Mouse (Mus musculus): ENCODE results near the gene Klhl32.
"Not testable (repeated sequence)": the region's sequence is repeated elsewhere in the genome, so short reads cannot be mapped to it uniquely, and the experiment has no call there.

Klhl32 gene

DNA sequence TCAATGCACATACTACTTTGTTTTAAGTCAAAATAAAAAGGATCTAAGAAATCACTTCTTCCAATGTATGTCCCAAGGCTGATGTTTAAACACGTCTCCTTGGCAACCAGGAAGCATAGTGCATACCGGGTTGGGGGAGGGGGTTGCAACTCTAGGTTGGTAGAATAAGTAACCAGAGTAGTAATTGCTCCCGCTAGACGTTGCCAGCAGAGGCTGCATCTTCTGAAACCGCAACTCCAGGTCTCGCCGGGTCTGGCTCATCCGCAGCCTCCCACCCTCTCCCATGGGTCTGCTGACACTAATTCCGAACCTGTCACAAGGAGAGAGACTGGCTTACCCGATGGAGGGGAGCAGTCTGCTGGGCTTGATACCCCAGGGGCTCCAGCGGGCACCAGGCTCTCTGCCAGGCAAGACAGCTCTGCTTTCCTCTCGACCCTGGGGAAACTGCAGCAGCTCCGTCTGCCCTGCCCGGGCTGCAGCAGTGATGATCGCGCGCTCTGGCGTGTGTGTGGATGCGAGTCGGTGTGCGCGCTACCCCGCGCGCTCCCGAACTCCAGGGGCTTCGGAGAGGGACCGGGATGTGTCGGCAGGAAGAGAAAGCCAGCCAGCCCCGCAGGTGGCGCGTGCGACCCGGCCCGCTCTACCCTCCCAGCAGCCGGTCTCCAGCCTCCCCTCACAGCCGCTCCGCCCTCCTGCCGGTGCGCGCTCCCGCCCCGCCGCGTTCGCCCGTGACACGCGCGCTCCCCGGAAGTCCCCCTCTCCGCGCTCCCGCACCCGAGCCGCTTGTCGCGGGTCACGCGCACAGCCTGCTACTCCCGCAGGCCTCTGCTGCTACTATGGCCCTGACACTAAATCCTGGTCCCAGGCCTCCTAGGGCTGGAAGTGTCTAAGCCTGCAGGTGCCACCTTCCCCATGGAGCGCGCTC lies at the start of gene Klhl32:
TSS of gene Klhl32 (minus strand) at position 724 of the 925 bp plus-strand sequence.
- DNase-seq (ENCODE audit: extremely low read depth, low read depth, low spot score) = no peak

DNA sequence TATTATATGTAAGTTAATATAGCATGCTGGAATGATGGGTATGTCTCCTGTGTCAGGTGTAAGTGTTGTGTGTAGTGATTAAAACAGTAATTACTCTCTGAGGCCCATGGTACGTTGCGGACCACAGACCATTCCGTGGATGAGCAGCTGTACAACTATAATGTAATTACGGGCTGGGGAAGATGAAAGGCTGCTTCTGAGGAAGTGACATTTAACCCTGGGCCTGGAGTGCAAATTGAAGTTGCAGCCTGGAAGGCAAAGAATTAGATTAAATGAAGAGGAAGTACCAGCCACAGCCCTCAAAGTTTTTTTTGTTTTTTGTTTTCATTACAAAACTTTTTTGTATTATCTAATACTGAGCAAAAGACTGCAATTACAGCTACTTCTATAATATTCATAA lies 48.2 kb upstream of the Klhl32 start:
- no peak for DNase-seq (ENCODE audit: extremely low read depth, low read depth, low spot score)

DNA sequence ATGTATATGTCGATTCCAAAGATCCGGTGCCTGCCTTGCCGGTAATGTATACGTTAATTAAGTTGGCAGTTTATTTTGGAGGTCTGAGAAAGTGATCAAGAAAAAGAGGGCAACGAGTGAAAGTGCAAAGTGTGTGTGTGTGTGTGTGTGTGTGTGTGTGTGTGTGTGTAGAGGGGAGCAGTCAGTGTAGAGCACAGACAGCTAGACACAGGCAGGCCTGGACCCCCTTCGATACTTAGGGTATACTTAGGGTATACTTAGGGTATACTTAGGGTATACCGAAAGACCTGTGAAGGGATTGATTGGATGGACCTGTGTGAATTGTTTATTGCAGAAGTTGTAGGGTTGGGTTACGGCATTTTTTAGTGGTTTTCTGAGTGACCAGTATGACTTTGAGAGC lies 47.7 kb upstream of the Klhl32 start:
- no peak for DNase-seq (ENCODE audit: extremely low read depth, low read depth, low spot score)

DNA sequence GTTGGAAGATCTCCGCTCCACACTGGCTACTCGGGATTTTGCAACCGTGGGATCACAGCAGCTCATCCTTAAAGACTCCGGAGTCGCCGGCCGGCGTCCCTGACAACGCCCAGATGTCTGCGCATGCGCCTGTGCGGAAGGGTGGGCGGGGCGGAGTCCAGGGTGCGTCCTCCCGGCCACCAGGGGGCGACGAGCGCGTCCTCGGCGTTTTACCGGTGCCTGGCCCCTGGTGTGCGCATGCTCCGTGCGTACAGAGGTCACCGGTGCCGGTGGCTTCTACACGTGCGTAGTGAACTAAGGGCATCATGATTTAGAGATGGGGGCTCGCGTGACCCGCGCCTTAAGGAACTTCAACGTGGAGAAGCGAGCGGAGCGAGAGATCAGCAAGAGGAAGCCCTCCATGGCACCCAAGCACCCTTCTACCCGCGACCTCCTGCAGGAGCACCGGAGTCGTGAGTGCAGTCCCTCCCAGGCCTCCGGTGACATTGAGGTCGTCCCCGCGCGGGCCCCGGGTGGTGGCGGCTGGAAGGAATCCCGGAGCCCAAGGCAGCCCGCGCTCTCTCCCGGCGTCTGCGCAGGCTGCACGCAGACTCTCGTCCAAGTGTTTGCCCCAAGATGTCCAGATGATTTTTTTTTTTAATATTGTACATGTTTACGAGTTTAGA lies 47.1 kb upstream of the Klhl32 start, which contains the start of gene Ndufaf4:
TSS of gene Ndufaf4 (plus strand) at position 233 of the 665 bp plus-strand sequence.
- DNase-seq (ENCODE audit: extremely low read depth, low read depth, low spot score) = peak; percentile 28

DNA sequence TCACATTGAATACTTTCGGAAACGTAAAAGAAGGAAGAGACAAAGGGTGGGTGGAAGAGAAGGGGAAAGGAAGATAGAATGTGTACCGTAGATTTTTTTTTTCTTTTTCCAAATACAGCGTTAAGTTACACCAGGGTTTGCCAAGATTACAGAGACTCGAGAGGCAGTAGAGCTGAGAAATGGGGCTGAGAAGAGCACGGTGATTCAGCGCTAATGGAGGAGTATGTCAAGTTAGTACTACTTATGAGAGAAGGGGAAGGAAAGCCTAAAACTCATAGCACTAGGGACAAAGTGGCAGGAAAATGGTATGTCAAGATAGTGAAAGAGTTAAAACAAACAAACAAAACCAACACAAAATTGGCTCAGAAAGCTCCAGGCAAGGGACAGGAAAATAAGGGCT lies 46.4 kb upstream of the Klhl32 start:
- no peak for DNase-seq (ENCODE audit: extremely low read depth, low read depth, low spot score)

DNA sequence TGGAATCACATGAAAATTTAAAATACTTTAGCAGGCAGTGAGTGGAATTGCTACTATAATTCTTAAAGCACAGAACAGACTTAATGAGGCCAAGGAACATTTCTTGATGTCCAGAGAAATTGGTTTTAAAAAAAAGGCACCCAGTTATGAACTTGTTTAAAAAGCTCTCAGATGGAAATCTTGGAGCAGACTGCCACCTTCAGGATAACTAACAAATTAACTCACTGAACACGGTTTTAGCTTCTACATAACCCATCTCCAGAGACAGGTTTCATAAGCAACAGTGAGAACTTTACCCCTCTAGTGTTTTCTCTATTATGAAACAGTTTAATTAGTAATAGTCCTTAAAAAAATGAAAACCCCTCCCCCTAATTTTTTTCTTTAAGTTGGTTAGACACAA lies 45.9 kb upstream of the Klhl32 start:
- peak; percentile 7 for DNase-seq (ENCODE audit: extremely low read depth, low read depth, low spot score)

DNA sequence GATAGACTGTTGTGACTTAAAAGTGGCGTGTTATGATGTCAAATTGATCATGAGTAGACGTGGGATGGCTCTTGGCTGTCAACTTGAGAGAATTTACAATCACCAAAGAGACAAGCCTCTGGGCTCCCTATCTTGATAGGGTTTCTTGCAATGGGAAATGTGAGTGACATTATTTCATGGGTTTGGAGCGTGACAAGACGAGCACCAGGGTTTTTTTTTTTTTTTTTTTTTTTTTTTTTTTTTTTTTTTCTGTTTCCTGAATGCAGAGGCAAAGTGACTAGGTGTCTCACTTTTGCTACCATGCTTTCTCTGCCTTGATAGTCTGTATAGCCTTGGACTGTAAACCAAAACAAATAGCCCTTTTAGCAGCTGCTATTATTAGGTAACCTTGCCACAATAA lies 43.7 kb upstream of the Klhl32 start:
- DNase-seq (ENCODE audit: extremely low read depth, low read depth, low spot score) = no peak

DNA sequence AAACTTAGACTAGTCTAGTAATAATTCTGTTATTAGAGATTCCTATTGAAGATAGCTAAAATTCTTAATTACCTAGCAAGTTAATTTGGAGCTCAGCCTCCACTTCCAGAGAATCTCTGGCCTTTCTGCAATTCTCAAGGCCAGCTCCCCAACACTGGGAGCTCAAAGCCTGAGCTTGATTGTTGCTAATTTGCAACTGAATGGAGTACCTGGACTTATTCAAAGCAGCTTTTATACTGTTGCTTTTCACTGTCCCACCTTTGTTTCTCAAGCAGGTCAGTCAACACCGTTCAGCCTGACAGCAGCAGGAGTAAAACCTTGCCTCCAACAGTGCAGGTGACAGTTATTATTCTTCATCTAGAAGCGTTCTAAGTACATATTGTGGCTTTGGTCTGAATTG lies 41.4 kb upstream of the Klhl32 start:
- not testable (repeated sequence) for DNase-seq (ENCODE audit: extremely low read depth, low read depth, low spot score)

DNA sequence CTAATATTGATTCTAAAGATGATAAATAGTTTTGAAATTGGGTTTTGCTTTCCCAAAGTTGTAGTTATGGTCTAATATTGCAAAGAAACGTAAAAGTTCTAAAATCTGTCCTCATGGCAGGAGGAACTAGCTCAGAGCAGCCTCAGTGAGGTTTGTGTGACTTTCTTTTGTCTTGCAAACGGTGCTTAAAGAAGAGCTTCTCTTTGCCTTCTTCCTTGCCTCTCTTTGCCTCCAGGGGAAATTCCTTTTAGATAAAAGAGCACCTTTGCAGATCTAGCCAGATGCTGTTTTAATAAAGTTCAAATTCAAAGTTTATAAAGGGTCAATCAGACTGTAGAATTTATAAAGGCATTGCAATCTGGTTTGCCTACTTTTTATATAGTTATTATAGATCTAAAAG lies 38.5 kb upstream of the Klhl32 start:
- not testable (repeated sequence) for DNase-seq (ENCODE audit: extremely low read depth, low read depth, low spot score)

DNA sequence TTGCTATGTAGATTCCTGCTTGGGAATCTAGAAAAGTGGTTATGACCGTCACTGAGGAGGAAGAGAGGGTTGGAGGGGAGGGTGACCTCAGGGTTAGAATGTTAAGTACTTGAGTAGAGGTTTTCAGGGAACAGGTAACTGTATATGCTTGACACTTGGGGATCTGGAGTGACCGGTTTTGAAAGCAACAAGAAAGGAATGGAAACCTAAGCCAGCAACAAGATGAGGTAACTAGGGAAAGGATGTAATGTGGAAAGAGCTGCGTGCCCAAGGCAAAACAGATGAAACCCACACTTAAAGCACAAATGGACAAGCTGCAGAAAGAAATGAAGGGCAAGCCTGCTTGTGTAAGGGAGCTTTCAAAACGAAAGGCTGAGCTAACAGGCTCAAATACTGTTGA lies 18.3 kb upstream of the Klhl32 start:
- peak; percentile 79 for DNase-seq (ENCODE audit: extremely low read depth, low read depth, low spot score)

DNA sequence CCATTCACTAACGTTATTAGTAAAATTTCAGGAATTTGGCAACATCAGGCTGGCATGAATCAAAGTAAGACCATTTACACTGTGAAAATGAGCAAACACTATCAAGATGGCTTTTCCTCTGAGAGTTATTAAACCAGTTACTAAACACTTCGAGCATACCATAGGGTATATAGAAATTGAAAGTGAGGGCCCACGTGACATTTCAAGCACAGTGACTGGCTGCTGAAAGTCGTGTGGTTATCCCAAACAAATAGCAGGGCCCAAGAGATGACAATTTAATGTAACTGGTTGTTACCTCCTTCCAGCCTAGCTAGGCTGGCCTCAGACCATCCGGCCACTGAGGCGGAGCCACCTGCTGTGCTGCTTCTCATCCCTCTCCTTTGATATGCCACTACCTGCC lies 14.8 kb upstream of the Klhl32 start:
- DNase-seq (ENCODE audit: extremely low read depth, low read depth, low spot score) = no peak

DNA sequence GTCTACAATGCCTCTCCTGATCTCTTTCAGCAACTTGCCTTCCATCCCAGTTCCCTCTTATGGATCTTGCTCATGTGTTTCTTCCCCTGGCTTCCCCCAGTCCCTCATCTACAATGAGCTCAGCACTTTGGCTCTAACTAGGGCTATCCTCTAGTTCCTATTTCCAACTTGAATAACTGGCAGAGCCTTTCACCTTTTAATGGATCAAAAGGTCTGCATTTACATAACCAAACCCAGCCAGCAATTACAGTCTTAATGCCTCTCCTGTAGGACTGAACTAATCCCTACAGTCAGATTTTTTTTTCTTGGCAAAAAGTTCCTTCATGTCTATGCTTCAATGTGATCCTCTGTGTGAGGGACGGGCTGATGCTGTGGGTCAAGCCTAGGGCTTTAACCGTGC lies 3.5 kb downstream of the Klhl32 start:
- no peak for DNase-seq (ENCODE audit: extremely low read depth, low read depth, low spot score)

DNA sequence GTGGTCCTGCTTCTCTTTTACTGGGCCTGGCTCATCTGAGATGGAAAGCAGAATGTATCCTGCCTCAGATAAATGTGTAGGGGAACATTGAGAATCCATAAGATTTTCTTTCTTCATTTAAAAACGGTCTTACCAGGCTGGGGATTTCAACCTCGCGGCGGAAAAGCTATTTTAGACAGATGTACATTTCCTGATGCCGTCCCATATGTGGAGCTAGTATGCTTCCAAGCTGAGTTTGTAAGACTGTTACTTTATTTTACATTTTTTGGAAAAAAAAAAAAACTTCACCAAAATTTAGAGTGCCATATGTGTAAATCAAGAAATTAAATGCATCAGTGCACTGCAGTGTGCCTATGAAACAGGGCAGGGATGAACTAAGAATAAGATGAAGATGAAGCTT lies 5.4 kb downstream of the Klhl32 start:
- no peak for DNase-seq (ENCODE audit: extremely low read depth, low read depth, low spot score)

DNA sequence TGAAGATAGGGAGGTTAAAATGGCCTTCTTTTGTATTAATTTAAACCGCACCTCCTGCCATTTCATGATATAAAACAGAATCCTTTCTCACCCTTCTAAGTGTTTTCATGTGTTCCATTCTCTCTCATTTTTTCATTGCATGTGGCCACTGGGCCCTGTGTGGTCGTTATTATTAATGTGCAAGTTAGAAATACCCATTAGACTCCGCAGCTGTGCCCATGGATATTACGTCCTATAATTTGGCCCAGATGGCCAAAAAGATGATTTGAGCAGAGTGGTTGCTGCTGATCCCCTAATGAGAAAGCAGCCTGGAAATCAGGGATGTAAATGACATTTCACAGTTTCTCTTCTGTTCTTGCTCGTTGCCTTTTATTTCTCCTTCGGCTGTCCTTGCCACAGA lies 12.4 kb downstream of the Klhl32 start:
- DNase-seq (ENCODE audit: extremely low read depth, low read depth, low spot score) = no peak

DNA sequence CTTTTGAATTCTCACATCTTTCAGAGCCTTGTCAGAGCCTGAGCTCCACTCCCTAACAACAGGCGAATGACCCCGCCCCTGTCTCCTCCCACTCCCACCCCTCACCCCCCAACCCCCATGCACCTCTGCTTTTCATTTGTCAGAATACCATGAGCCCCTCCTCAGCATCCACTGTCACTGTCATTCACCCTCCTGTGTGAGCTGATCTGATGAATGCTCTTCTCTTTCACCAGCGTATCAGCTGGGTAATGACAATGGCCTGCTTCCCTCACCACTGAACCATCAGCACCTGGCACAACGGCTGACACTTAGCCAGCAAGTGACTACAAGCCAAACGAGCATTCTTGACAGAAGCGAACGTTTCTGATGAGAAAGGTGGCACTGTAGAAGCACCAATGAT lies 15.4 kb downstream of the Klhl32 start:
- no peak for DNase-seq (ENCODE audit: extremely low read depth, low read depth, low spot score)

DNA sequence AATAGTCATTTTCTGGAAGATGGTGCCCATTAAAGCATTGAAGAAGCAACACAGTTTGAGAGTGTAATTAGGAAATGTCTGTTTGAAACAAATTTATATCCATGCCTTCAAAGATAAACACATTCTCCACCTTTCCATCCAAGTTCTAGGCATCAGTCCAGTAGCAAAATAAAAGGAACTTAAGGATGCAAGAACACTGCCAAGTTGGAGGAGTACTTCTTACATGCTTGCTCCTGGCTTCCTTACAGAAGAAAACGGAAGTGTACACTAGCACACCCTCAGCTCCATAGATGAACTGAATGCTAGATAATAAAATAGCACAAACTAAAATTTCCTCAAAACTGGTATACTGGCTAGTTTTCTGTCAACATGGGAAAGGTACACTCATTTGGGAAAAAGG lies 42.6 kb downstream of the Klhl32 start:
- no peak for DNase-seq (ENCODE audit: extremely low read depth, low read depth, low spot score)

DNA sequence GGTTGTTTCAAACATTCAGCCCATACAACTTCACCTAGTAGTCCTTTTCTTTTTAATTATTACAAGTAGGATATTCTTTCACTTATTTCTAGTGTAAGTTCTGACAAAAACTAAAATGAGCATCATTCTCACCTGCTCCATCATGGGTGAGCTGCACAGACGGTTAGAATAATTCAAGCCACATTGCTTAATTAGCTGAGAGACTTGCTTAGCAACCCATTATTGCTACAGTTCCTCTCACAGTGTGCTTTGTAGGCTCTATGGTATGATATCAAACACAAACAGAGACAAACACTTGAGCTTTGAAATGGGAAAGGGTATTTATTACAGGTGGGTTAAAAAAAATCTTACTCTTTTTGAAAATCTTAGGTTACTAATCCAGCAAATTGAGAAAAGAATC lies 49.0 kb downstream of the Klhl32 start:
- no peak for DNase-seq (ENCODE audit: extremely low read depth, low read depth, low spot score)

DNA sequence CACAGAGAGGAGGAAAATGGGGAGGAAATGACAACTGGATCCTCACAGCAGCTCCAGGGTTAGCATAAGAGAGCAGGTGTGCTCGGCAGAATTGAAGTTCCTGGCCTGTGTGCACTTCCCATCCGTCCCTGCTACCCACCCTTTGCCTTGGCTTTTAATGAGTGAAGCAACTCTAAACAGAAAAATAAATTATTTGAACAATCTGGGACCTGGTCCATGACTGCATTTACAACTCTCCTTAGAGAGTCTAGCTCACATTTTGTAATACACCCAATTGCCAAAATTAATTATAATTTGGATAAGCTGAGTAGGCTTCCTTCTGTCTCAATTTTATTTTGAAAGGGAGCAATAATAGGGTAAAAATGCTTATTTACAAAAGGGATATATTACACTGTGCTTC lies 49.6 kb downstream of the Klhl32 start:
- DNase-seq (ENCODE audit: extremely low read depth, low read depth, low spot score) = no peak

DNA sequence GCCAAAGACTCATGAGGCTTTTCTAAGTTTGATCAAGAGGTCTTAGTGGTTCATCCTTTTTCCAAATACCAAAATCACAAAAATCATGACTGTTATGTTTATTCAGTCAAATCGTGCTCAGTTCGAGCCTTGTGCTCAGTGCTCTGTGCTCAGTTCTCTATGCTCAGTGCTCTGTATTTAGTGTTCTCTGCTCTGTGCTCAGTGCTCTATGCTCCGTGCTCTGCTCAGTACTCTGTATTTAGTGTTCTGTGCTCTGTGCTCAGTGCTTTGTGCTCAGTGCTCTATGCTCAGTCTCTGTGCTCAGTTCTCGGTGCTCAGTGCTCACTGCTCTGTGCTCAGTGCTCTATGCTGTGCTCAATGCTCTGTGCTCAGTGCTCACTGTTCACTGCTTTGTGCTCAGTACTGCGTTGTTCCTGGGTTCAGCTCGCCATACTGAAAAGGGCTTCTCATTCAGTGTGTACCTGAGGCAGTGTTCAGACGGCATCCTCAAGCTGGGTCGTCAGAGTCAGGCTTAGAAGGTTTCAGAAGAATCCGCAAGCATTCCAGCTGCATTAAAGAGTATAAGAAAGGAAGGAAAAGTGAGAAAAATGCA lies 50.5 kb downstream of the Klhl32 start:
- DNase-seq (ENCODE audit: extremely low read depth, low read depth, low spot score) = no peak

DNA sequence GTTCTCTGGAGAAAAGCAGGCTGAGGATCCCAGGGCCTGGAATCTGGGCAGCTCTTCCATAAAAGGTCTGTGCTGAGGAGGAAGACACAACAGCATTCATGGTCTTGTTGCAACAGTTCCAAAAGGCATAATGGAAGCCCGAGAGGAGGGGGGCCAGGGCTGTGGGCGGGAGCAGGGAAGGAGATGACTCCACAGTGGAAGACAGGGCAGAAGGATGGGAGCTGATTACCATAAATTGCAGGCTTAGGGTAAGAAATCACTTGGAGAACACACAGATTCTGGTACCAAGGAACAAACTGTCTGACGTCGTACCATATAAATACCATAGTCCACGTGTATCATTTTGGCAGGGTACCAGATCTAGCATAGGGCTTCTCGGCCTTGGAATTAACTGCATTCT lies 51.9 kb downstream of the Klhl32 start:
- no peak for DNase-seq (ENCODE audit: extremely low read depth, low read depth, low spot score)

DNA sequence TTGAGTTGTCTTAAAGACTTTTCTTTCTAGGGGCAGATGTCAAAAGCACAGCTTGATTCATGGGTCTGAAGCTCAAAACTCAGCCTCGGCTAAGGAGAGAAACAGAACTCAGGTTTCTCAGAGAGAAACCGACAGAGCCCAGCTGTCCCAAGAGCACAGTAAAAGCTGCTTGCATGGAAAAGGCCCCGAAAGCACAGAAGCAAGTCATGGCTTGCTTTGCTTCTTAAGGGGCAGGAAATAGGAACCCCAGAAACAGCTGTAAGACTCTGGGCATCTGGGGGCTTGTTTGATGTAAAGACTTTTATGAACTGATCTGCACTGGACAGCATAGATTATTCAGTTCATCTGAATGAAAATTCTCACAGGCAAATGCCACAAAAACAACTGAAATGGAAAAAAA lies 53.1 kb downstream of the Klhl32 start:
- no peak for DNase-seq (ENCODE audit: extremely low read depth, low read depth, low spot score)

DNA sequence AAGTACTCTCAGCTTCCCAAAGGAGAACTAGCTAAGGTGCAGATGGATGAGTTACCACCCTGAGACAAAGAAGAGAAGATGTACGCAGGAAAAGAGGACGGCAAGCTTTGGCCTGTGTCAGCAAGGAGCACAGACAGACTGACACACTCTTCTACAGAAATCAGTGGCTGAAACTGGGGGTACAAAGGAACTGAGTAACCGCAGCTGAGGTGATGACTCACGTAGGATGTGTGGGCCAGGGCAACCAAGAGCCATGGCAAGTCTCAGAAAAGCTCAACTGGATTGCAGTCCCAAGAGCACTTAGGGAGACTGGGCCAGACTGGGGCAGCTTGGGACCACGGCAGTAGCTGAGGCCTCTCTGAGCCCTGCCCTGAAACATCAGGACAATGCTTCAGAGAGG lies 53.6 kb downstream of the Klhl32 start:
- DNase-seq (ENCODE audit: extremely low read depth, low read depth, low spot score) = no peak
